Mouse (Mus musculus): ENCODE results near the gene Zzef1. TPM values are rescaled to one million over a fixed set of nuclear protein-coding genes. Genes with fewer than 3 reads are reported as not detected.

Gene Zzef1
- polyA plus RNA-seq, 1 experiment, result 9.5 TPM

- peaks cover 2% of the 10 kb centered on the region for H3K36me3 ChIP-seq (ENCODE audit: control insufficient read depth, insufficient read depth, low read length)
- no peak overlapping the region for H3K27ac ChIP-seq (ENCODE audit: control insufficient read depth, insufficient read depth, low read depth, low read length)
- H3K4me3 ChIP-seq (ENCODE audit: control insufficient read depth, low read depth, low read length), result no peak overlapping the region
- H3K27me3 ChIP-seq (ENCODE audit: control insufficient read depth, insufficient read depth, low read length), result no peaks in the 10 kb centered on the region
- TF ChIP-seq CTCF (IDR thresholded peaks at IDR 0.05; ENCODE audit: control insufficient read depth, insufficient read depth, insufficient replicate concordance, low read depth, low read length) (no peak), POLR2A (IDR thresholded peaks at IDR 0.05; ENCODE audit: control insufficient read depth, low read depth, low read length) (no peak)
- no peaks in the 10 kb centered on the region; the same call in 1 of the 2 replicates for H3K4me1 ChIP-seq (ENCODE audit: control insufficient read depth, insufficient read depth, low read length)
Measured at GRCm38 (mm10) chr11:72792033-72792432, 4.0 kb upstream of the Zzef1 start.

GRCm38 (mm10) chr11:72795149-72795454 lies 924 bp upstream of the Zzef1 start:
- Histone ChIP-seq H3K36me3 (ENCODE audit: control insufficient read depth, insufficient read depth, low read length) (peaks cover 2% of the 10 kb centered on the region), H3K27me3 (ENCODE audit: control insufficient read depth, insufficient read depth, low read length) (no peaks in the 10 kb centered on the region), H3K4me3 (ENCODE audit: control insufficient read depth, low read depth, low read length) (peak overlapping the region; percentile 99), H3K4me1 (ENCODE audit: control insufficient read depth, insufficient read depth, low read length) (no peaks in the 10 kb centered on the region; the same call in 1 of the 2 replicates), H3K27ac (ENCODE audit: control insufficient read depth, insufficient read depth, low read depth, low read length) (peak overlapping the region; percentile 99)
- TF ChIP-seq POLR2A (IDR thresholded peaks at IDR 0.05; ENCODE audit: control insufficient read depth, low read depth, low read length) (no peak), CTCF (IDR thresholded peaks at IDR 0.05; ENCODE audit: control insufficient read depth, insufficient read depth, insufficient replicate concordance, low read depth, low read length) (no peak)

- peaks cover 2% of the 10 kb centered on the region for H3K36me3 ChIP-seq (ENCODE audit: control insufficient read depth, insufficient read depth, low read length)
- no peak for TF ChIP-seq CTCF (IDR thresholded peaks at IDR 0.05; ENCODE audit: control insufficient read depth, insufficient read depth, insufficient replicate concordance, low read depth, low read length)
- TF ChIP-seq POLR2A (IDR thresholded peaks at IDR 0.05; ENCODE audit: control insufficient read depth, low read depth, low read length), result no peak; the same call in 1 of the 2 replicates
- H3K4me3 ChIP-seq (ENCODE audit: control insufficient read depth, low read depth, low read length), result peak overlapping the region; percentile 99
- no peaks in the 10 kb centered on the region for H3K27me3 ChIP-seq (ENCODE audit: control insufficient read depth, insufficient read depth, low read length)
- H3K27ac ChIP-seq (ENCODE audit: control insufficient read depth, insufficient read depth, low read depth, low read length), result peak overlapping the region; percentile 99
- no peaks in the 10 kb centered on the region; the same call in 1 of the 2 replicates for H3K4me1 ChIP-seq (ENCODE audit: control insufficient read depth, insufficient read depth, low read length)
Measured at GRCm38 (mm10) chr11:72796296-72796687, 266 bp downstream of the Zzef1 start.

DNA sequence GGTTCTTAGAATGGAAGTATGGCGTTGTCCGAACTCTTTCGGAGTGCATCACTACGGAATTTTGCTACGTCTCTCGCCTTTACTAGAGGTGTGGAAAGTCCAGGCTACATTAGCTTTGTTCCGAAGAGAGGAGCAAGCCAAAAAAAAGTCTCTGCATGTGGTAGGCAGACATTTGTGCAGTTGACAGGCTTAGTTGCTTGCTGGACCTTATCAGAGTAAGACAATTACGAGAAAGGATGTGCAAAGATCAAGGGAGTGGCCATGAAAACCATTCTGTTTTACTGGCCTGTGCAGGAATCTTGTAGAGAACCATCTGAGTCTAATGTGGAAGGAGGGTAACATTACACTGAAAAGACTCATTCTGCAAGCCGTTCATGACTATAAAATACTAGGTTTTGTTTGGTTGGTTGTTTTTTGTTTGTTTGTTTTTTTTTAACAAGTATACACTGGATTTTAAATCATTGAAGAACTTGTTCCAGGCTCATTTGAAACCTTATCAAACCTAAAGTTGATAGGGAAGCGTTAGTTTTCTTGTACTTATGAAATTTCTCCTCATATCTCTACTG lies 830 bp downstream of the Zzef1 start:
- peak overlapping the region; percentile 99 for H3K4me3 ChIP-seq (ENCODE audit: control insufficient read depth, low read depth, low read length)
- no peaks in the 10 kb centered on the region; the same call in 1 of the 2 replicates for H3K4me1 ChIP-seq (ENCODE audit: control insufficient read depth, insufficient read depth, low read length)
- H3K36me3 ChIP-seq (ENCODE audit: control insufficient read depth, insufficient read depth, low read length), result peaks cover 2% of the 10 kb centered on the region
- TF ChIP-seq CTCF (IDR thresholded peaks at IDR 0.05; ENCODE audit: control insufficient read depth, insufficient read depth, insufficient replicate concordance, low read depth, low read length), result no peak
- H3K27ac ChIP-seq (ENCODE audit: control insufficient read depth, insufficient read depth, low read depth, low read length), result peak overlapping the region; percentile 99
- no peaks in the 10 kb centered on the region for H3K27me3 ChIP-seq (ENCODE audit: control insufficient read depth, insufficient read depth, low read length)

- H3K4me3 ChIP-seq (ENCODE audit: control insufficient read depth, low read depth, low read length), result no peak overlapping the region
- no peaks in the 10 kb centered on the region; the same call in 1 of the 2 replicates for H3K4me1 ChIP-seq (ENCODE audit: control insufficient read depth, insufficient read depth, low read length)
- H3K36me3 ChIP-seq (ENCODE audit: control insufficient read depth, insufficient read depth, low read length), result peaks cover 2% of the 10 kb centered on the region
- TF ChIP-seq POLR2A (IDR thresholded peaks at IDR 0.05; ENCODE audit: control insufficient read depth, low read depth, low read length) (no peak), CTCF (IDR thresholded peaks at IDR 0.05; ENCODE audit: control insufficient read depth, insufficient read depth, insufficient replicate concordance, low read depth, low read length) (no peak)
- H3K27ac ChIP-seq (ENCODE audit: control insufficient read depth, insufficient read depth, low read depth, low read length), result no peak overlapping the region
- H3K27me3 ChIP-seq (ENCODE audit: control insufficient read depth, insufficient read depth, low read length), result no peaks in the 10 kb centered on the region
Measured at GRCm38 (mm10) chr11:72798112-72798511, 2.1 kb downstream of the Zzef1 start.

DNA sequence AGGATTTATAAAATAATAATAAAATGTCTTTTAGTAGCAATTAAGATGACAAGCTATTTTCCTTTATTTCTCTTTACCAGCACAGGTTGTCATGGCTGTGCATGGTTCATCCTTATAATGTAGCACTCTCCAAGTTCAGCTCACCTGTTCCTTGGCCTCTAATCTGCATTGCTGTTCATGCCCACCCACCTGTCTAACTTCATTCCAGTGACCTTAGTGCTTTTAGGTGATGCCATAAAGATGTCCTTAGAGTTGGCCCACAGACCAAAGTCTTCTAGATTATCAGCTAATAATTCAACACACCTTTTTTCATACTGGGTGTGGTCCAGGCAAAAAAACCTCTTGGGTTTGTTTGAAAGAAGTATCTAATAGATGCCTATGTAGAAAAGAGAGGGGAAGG lies 5.2 kb downstream of the Zzef1 start:
- no peak overlapping the region for H3K27ac ChIP-seq (ENCODE audit: control insufficient read depth, insufficient read depth, low read depth, low read length)
- no peaks in the 10 kb centered on the region for H3K27me3 ChIP-seq (ENCODE audit: control insufficient read depth, insufficient read depth, low read length)
- H3K36me3 ChIP-seq (ENCODE audit: control insufficient read depth, insufficient read depth, low read length), result no peaks in the 10 kb centered on the region
- H3K4me1 ChIP-seq (ENCODE audit: control insufficient read depth, insufficient read depth, low read length), result no peaks in the 10 kb centered on the region; the same call in 1 of the 2 replicates
- H3K4me3 ChIP-seq (ENCODE audit: control insufficient read depth, low read depth, low read length), result no peak overlapping the region
- no peak for TF ChIP-seq CTCF (IDR thresholded peaks at IDR 0.05; ENCODE audit: control insufficient read depth, insufficient read depth, insufficient replicate concordance, low read depth, low read length)
- no peak for TF ChIP-seq POLR2A (IDR thresholded peaks at IDR 0.05; ENCODE audit: control insufficient read depth, low read depth, low read length)

- Histone ChIP-seq H3K27me3 (ENCODE audit: control insufficient read depth, insufficient read depth, low read length) (no peaks in the 10 kb centered on the region), H3K27ac (ENCODE audit: control insufficient read depth, insufficient read depth, low read depth, low read length) (no peak overlapping the region), H3K4me3 (ENCODE audit: control insufficient read depth, low read depth, low read length) (no peak overlapping the region), H3K4me1 (ENCODE audit: control insufficient read depth, insufficient read depth, low read length) (no peaks in the 10 kb centered on the region), H3K36me3 (ENCODE audit: control insufficient read depth, insufficient read depth, low read length) (no peaks in the 10 kb centered on the region)
- TF ChIP-seq POLR2A (IDR thresholded peaks at IDR 0.05; ENCODE audit: control insufficient read depth, low read depth, low read length) (no peak), CTCF (IDR thresholded peaks at IDR 0.05; ENCODE audit: control insufficient read depth, insufficient read depth, insufficient replicate concordance, low read depth, low read length) (no peak)
Measured at GRCm38 (mm10) chr11:72803038-72803437, 7.0 kb downstream of the Zzef1 start.

GRCm38 (mm10) chr11:72804586-72804985 lies 8.6 kb downstream of the Zzef1 start:
- H3K4me3 ChIP-seq (ENCODE audit: control insufficient read depth, low read depth, low read length), result no peak overlapping the region
- TF ChIP-seq CTCF (IDR thresholded peaks at IDR 0.05; ENCODE audit: control insufficient read depth, insufficient read depth, insufficient replicate concordance, low read depth, low read length), result no peak
- no peak for TF ChIP-seq POLR2A (IDR thresholded peaks at IDR 0.05; ENCODE audit: control insufficient read depth, low read depth, low read length)
- no peak overlapping the region for H3K27ac ChIP-seq (ENCODE audit: control insufficient read depth, insufficient read depth, low read depth, low read length)
- no peaks in the 10 kb centered on the region for H3K36me3 ChIP-seq (ENCODE audit: control insufficient read depth, insufficient read depth, low read length)
- H3K4me1 ChIP-seq (ENCODE audit: control insufficient read depth, insufficient read depth, low read length), result no peaks in the 10 kb centered on the region
- no peaks in the 10 kb centered on the region for H3K27me3 ChIP-seq (ENCODE audit: control insufficient read depth, insufficient read depth, low read length)
